Mouse (Mus musculus): ENCODE measurements around the gene Magi2.
"Not testable (repeated sequence)": the region's sequence is repeated elsewhere in the genome, so short reads cannot be mapped to it uniquely, and the experiment has no call there.

Gene Magi2

DNA sequence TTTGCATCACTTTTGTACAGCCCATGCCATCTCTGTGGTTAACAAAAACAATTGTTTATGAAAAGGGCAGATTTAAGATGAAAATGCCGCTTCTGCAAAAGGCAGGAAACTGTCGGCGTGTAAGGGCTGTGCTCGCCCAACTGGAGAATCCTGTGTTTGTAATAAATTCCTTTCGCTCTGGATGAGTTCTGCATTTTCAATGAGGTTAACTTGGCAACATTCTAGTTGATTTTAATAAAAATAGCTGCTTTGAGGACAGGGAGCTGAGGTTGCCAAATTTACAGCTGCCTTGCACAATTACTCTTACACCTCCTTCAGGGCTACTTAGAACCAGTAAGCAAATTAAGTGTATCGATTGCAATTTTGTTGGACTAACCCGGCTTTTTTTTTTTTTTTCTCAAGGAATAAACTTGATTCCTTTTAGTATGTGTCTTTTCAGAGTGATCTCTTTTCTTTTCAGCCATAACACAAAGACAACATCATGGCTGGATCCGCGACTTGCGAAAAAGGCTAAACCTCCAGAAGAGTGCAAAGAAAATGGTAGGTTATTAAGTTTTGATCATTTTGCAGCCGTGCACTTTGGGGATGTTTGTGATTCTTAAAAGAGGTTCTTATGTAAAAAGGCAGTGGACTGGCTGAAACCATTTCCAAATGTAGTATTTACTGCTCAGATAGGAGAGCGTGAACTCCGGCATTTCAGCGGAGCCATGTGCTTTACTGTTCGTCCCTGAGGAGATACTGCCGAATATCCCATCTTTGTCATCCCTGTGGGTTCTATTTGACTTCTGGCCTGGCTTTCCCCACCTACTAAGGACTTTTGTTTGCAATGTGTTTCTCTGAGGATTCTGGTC lies 1001.3 kb downstream of the Magi2 start:
- no peak for DNase-seq (ENCODE audit: low read depth in 1 of 2, low spot score in 2 of 2)

DNA sequence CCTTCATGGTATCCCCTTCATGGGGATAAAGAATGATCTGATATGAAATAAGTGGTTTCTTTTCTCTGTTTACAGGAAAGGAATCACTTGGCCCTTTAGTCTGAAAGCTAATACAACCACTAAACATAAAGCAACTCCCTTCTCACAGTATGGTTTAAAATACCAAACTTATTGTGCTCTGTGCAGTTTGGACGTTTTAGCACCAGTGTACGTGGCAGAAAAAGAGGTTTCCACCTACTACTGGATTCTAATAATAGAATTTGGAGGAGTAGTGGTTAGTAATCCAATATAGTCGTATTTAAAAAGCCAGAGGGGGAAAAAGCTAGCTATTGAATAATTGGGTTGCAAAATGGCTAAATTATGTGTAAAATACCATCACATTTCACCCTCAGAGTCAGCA lies 1005.1 kb downstream of the Magi2 start:
- no peak for DNase-seq (ENCODE audit: low read depth in 1 of 2, low spot score in 2 of 2)

- DNase-seq (ENCODE audit: low read depth in 1 of 2, low spot score in 2 of 2): no peak
Measured at GRCm38 (mm10) chr5:20241523-20241922, 1014.7 kb downstream of the Magi2 start.

DNA sequence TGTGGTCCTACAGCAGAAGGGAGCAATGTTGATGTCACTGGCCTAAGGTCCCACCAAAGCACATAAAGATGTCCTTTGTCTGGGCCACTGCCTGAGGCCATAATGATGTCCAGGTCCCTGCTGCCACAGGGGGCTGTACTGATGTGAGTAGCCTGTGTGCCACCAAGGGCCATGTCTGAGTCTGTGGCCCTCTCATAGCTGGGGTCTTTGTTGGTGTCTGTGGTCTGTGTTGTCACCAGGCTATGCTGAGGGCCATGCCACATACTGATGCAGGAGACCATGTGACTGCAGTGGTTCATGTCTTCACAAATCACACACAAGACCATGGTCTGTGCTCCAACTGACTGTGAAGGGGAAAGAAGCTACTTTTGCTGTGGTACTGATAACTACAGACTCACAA lies 1015.7 kb downstream of the Magi2 start:
- no peak for DNase-seq (ENCODE audit: low read depth in 1 of 2, low spot score in 2 of 2)

DNA sequence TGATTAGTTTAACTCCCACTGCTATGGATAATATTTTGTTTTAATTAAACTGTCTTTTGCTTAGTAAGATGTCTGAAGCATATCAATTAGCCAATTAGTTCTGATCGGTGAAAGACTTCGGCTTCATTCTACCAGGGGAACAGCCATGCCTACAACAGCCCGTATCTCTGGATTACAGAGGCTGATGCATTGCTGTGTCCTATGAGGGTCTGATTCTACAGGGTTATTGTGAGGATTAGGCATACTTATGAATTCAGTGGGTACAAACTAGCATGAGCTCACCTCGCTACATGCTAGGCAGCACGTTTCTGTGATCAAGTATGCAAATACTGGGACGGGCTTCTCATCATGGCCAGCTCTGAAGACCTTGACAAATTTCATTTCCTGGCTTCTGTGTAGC lies 1022.5 kb downstream of the Magi2 start:
- no peak for DNase-seq (ENCODE audit: low read depth in 1 of 2, low spot score in 2 of 2)

- no peak for DNase-seq (ENCODE audit: low read depth in 1 of 2, low spot score in 2 of 2)
Measured at GRCm38 (mm10) chr5:20251541-20251940, 1024.7 kb downstream of the Magi2 start.

DNA sequence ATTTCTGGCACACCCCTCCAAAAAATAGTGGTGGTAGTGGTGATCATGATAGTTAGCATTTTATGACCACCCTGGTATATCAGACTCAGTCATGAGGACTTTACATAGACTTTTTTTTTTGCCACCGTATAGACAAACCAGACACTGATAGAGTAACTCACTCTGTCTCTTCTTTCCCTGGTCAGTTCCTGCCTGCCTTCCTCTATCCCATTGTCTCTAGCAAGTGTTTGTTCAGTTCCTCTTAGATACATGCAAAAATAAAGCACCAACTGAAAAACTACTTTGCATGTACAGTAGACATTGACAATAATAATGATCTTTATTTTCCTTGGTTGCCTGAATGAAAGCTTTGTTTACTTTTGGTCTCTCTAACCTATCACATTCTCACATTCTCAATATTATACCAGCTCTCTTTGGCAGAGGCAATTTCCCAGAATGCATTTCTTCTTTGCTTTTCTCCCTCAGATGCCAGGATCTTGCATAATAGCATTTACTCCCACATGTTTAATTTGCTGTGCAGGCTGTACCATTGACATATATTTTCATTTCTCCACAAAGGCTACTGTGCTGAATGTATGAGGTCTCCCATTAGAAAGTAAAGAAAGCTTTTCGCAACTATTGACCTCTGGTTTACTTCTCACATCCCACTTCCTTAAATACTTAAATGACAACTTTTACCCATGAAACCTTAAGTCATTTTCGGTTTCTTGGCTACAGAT lies 1029.5 kb downstream of the Magi2 start:
- no peak for DNase-seq (ENCODE audit: low read depth in 1 of 2, low spot score in 2 of 2)

DNA sequence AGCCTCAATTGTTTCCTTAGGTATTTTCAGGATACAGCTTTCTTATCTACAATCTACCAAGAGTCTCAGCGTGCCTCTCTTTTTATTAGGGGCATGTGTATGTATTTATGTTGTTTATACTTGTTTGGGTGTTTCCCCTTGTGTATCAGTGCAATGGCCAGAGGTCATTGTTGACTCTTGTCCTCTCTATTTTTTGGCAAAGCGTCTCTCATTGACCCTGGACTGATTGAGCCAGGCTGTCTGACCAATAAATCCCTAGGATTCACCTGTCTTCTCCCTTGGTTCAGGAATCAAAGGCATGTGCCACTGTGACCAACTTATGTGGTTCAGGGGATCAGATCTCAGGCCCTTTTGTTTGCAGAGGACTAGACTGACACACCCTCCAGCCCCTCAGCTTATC lies 1030.1 kb downstream of the Magi2 start:
- DNase-seq (ENCODE audit: low read depth in 1 of 2, low spot score in 2 of 2): no peak

DNA sequence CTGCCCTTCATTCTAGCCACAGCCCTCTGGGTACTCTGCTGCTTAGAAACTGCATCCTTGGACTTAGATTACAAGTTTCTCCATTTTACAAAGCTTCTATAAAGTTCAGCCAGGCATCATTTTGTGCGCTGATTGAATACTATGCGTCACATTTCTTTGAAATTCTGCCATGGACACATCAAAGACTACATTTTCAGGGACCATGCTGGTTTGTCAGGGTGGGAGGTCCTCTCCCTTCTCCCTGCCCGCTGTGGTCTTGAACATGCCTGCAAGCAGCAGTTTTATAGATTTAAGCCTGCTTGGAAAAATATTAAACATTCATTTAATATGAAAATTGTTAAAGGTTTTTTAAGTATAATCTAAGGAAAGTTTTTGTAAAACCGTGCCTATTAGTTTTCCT lies 1030.6 kb downstream of the Magi2 start:
- DNase-seq (ENCODE audit: low read depth in 1 of 2, low spot score in 2 of 2): no peak

DNA sequence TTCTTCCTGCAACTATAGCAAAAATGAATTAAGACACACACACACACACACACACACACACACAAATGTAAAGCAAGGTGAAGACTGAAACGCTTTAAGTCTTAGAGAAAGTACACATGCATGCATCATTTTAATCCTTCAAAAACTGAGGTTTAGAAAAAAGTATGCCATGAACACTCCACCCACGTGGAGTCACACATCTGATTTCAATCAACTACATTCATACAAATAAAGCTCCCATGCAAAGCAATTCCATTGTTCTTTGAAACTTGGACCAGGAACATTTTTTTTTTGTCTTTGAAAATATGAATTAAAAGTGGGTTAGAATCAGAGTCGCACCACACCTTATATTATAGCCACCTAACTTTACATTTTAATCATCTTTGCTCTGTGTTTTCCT lies 1032.9 kb downstream of the Magi2 start:
- no peak for DNase-seq (ENCODE audit: low read depth in 1 of 2, low spot score in 2 of 2)

GRCm38 (mm10) chr5:20272680-20273079 lies 1045.8 kb downstream of the Magi2 start:
- DNase-seq (ENCODE audit: low read depth in 1 of 2, low spot score in 2 of 2): not testable (repeated sequence)

DNA sequence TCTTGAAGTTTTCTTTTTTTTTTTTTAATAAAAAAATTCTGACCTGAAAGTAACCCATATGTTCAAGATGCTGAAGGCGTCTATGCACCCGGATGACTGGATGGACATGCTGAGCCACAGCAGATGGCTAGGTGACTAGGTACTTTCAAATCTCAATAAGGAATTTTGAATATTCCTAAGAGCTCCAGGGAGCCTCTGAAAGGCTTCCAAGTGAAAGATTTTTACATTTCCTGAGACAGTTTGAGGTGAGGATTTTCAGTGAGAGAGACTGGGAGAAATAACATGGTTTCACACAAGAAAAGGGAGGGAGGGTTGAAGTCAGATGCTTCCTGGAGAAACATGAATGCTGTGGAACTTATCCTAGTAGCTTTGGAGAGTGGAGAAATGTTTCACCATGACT lies 1048.8 kb downstream of the Magi2 start:
- no peak for DNase-seq (ENCODE audit: low read depth in 1 of 2, low spot score in 2 of 2)

- DNase-seq (ENCODE audit: low read depth in 1 of 2, low spot score in 2 of 2): no peak
Measured at GRCm38 (mm10) chr5:20285080-20285840, 1058.4 kb downstream of the Magi2 start.

DNA sequence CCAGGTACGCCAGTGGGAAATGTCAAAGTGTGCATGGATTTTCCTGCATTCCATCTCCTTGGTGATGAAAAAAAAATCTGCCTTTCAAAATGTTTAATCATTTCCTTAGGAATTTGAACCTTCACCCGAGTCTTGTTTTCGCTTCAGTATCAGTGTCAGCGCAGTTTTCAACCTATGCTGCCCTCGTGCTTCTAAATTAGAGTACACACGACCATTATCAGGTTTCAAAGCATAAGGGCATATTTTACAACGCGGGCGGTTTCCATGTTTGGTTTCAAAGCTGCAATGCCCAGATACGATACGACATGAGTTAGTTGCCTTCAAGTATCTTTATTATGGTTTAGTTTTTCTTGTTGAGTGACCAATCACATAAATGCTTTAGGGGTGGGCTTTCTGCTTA lies 1067.7 kb downstream of the Magi2 start:
- no peak for DNase-seq (ENCODE audit: low read depth in 1 of 2, low spot score in 2 of 2)

- DNase-seq (ENCODE audit: low read depth in 1 of 2, low spot score in 2 of 2): no peak
Measured at GRCm38 (mm10) chr5:20299816-20300215, 1073.0 kb downstream of the Magi2 start.

- no peak for DNase-seq (ENCODE audit: low read depth in 1 of 2, low spot score in 2 of 2)
Measured at GRCm38 (mm10) chr5:20303056-20303965, 1076.5 kb downstream of the Magi2 start.

DNA sequence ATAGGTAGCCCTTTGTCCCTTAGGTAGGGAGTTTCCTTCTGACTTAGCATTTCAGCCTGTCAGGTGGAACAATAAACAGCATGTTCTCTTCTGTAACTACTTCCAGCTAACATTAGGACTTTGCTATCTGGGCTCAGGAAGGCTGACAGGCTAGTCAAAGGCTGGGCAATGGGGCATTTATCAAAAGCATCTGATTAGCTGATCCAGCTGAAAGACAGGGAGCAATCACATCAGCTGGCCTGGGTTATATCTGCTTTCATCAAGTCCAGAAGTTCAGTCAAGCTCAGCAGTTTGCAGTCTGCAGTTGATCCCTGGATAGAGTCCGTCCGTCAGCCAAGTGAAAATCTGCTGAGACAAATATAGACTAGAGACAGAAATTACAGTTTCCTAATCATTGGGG lies 1094.1 kb downstream of the Magi2 start:
- no peak for DNase-seq (ENCODE audit: low read depth in 1 of 2, low spot score in 2 of 2)

- DNase-seq (ENCODE audit: low read depth in 1 of 2, low spot score in 2 of 2): no peak
Measured at GRCm38 (mm10) chr5:20325290-20325689, 1098.5 kb downstream of the Magi2 start.

- DNase-seq (ENCODE audit: low read depth in 1 of 2, low spot score in 2 of 2): no peak
Measured at GRCm38 (mm10) chr5:20328901-20329300, 1102.1 kb downstream of the Magi2 start.

DNA sequence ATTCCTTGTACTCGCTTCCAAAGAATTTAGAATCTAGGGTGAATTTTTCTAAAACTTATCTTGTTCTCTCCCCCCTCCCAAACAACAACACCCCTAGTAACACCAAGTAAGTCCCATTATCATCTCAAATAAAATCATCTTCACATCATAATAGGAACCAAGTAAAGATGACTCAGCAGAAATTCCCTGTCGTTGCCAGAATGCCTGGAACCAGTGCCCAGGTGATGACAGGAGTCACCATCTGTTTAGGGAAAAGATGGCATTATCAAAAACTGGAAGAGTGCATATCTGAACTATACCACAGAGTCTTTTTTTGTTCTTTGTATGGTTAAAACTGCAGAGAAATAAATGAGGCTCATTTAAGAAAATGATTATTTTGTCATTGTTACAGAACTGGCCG lies 1103.2 kb downstream of the Magi2 start:
- DNase-seq (ENCODE audit: low read depth in 1 of 2, low spot score in 2 of 2): no peak

DNA sequence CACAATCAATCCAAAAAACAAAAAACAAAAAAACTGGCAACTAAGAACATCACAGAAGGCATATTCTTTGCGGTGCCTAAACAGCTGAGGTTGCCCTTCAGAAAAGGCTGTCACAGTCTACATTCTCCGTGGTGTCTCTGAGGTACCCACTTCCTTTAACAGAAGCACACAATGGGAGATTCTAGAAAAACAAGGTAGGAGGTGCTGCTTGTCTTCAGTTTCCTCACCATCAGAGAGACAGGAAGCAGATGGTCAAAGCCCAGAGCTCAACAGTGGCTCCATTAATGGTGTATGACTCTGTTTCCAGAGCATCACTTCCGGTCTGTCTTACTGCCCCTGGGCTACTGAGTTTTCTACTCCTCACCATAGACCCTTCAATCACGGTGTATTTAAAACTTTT lies 1105.7 kb downstream of the Magi2 start:
- no peak for DNase-seq (ENCODE audit: low read depth in 1 of 2, low spot score in 2 of 2)
